ENCODE assay signal across 8 mouse cellular contexts in the genomic region with DNA sequence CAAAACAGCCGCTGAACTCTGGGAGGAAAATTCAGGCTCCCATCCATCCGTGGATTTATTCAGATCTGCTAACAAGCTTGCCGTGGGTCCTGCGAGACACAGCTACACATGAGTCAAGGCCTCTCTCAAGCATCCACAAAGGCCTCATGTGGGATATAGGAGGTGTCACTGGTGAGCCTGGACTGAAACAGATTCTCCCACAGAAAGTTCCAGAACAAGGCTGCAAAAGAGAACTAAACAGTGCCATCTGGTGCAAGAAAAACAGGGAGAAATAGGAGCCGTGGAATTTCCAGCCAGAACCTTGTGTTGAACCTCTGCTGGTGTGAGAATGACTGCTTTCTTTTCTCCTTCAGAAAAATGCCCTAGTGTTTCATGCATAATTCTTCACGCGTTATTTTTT.
A peak's percentile ranks its signal among the peaks of the same experiment; 100 is the strongest.
DNase-seq lines count a peak whose midpoint lies in the region; ATAC-seq and TF ChIP-seq lines count a peak whose summit lies in the region.

No protein-coding gene starts in this region.

- TF ChIP-seq EP300 in lung, postnatal 0 days (IDR thresholded peaks at IDR 0.05), result no peak

- peak; percentile 62 for TF ChIP-seq CTCF in lung, postnatal 0 days (IDR thresholded peaks at IDR 0.05)

- intact Hi-C loops in left cerebral cortex, postnatal 36 days (cut with DNase I), result loop anchor here (10.0 kb wide), 2 partner anchors 579 to 1681 kb away; no protein-coding TSS in a partner anchor

- DNase-seq in lung, postnatal 0 days (ENCODE audit: low spot score), result peak; percentile 59
- no peak for DNase-seq in lung, postnatal 25 days (ENCODE audit: low spot score)
- peak; percentile 14 to 32 for DNase-seq in frontal cortex, postnatal 10 days (ENCODE audit: low spot score in 2 of 2)
- DNase-seq in left cerebral cortex, postnatal 36 days (ENCODE audit: low spot score in 2 of 2), result peak; percentile 53
- no peak for DNase-seq in spleen, postnatal 10 days (ENCODE audit: low spot score in 2 of 2)
- DNase-seq in gastrocnemius, adult 8-10 months (ENCODE audit: low spot score in 2 of 2), result no peak

- WGBS in forebrain, embryonic 12.5 days, result 75% methylated on average over 7 of the region's 7 CpGs
- 51% methylated on average over 7 of the region's 7 CpGs for WGBS in forebrain, embryonic 16.5 days
- WGBS in lung, postnatal 0 days, result 74% methylated on average over 7 of the region's 7 CpGs

- H3K4me2 ChIP-seq in forebrain, embryonic 12.5 days, result no peak overlapping the region
- no peak overlapping the region for H3K4me2 ChIP-seq in forebrain, embryonic 16.5 days (ENCODE audit: low read length)
- no peak overlapping the region for H3K4me2 ChIP-seq in lung, postnatal 0 days (replicated peaks; ENCODE audit: low read depth, low read length)

- no peak overlapping the region for H3K4me3 ChIP-seq in forebrain, embryonic 12.5 days (replicated peaks)
- H3K4me3 ChIP-seq in forebrain, embryonic 16.5 days (replicated peaks; ENCODE audit: low read length), result no peak overlapping the region
- H3K4me3 ChIP-seq in lung, postnatal 0 days (ENCODE audit: low read depth, low read length), result no peak overlapping the region

- no peak for ATAC-seq in forebrain, embryonic 12.5 days (ENCODE audit: low FRiP score)
- no peak for ATAC-seq in forebrain, embryonic 16.5 days
- ATAC-seq in lung, postnatal 0 days, result no peak

- H3K4me1 ChIP-seq in forebrain, embryonic 12.5 days, result peaks cover 4% of the 10 kb centered on the region; the same call in 1 of the 2 replicates
- peaks cover 5% of the 10 kb centered on the region for H3K4me1 ChIP-seq in forebrain, embryonic 16.5 days (replicated peaks; ENCODE audit: control insufficient read depth, insufficient read depth, low read length)
- no peaks in the 10 kb centered on the region for H3K4me1 ChIP-seq in lung, postnatal 0 days (ENCODE audit: insufficient read depth, low read depth, low read length)

- no peaks in the 10 kb centered on the region for H3K36me3 ChIP-seq in forebrain, embryonic 12.5 days (replicated peaks)
- no peaks in the 10 kb centered on the region for H3K36me3 ChIP-seq in forebrain, embryonic 16.5 days (ENCODE audit: control insufficient read depth, insufficient read depth)
- no peaks in the 10 kb centered on the region for H3K36me3 ChIP-seq in lung, postnatal 0 days (ENCODE audit: insufficient read depth, low read length)

- H3K27ac ChIP-seq in forebrain, embryonic 12.5 days, result no peak overlapping the region
- H3K27ac ChIP-seq in forebrain, embryonic 16.5 days (ENCODE audit: low read length), result no peak overlapping the region
- no peak overlapping the region for H3K27ac ChIP-seq in lung, postnatal 0 days (ENCODE audit: low read length)

- 0 out of 2 replicates have a peak overlapping the region, but pooled peaks have one; percentile 13 for H3K9ac ChIP-seq in forebrain, embryonic 12.5 days
- H3K9ac ChIP-seq in forebrain, embryonic 16.5 days (replicated peaks; ENCODE audit: low read depth, low read length), result no peak overlapping the region
- no peak overlapping the region for H3K9ac ChIP-seq in lung, postnatal 0 days (replicated peaks; ENCODE audit: low read depth)

- H3K9me3 ChIP-seq in forebrain, embryonic 12.5 days, result no peaks in the 10 kb centered on the region
- no peaks in the 10 kb centered on the region for H3K9me3 ChIP-seq in forebrain, embryonic 16.5 days (ENCODE audit: control insufficient read depth, low read length)
- no peaks in the 10 kb centered on the region for H3K9me3 ChIP-seq in lung, postnatal 0 days (ENCODE audit: low read length)

- no peaks in the 10 kb centered on the region for H3K27me3 ChIP-seq in forebrain, embryonic 12.5 days
- H3K27me3 ChIP-seq in forebrain, embryonic 16.5 days (replicated peaks; ENCODE audit: control insufficient read depth, insufficient read depth, low read length), result no peaks in the 10 kb centered on the region
- H3K27me3 ChIP-seq in lung, postnatal 0 days (replicated peaks; ENCODE audit: insufficient read depth, low read length), result no peaks in the 10 kb centered on the region

Comparison
In these comparisons a context has a peak if more than half of its experiments do, and no peak if none do; other contexts are left out.
1. DNase-seq: peak in lung, postnatal 0 days (single experiment), frontal cortex, postnatal 10 days (2 of 2) and left cerebral cortex, postnatal 36 days (2 of 2); none in lung, postnatal 25 days (single experiment), spleen, postnatal 10 days (0 of 2) and gastrocnemius, adult 8-10 months (0 of 2).